Mouse (Mus musculus): Measurements from ENCODE around the gene Gipc3.

Gene Gipc3

DNA sequence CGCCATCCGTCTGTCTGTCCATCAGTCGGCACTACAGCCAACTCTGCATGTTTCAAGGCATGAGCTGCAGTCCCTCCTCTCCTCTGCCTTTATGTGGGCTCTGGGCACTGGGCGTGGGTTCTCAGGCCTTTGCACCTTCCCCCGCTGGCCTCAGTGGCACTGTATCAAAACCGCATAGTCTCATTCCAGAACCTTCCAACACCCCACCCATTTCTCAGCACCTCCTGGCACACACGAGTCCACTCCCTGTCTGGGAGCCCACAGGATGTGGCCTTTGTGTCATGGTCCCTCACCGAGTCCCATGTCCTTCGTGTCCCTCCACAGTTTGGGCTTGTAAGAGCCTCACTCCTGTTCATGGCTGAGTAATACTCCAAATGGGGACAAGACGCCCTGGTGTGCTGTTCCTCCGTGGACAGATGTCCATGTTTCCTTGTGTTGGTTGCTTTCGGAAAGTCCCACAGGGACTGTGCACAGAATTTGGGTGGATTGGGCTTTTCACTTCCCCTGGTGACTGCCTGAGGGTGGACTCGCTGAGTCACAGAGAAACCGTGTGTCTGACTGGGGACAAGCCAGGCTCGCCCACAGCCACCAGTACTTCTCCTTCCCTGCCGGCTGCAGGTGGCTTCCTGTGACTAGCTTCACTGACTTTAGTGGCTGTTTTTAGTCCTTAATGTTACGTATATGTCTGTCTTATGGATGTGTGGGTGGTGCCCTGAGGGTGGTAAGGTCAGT lies 44.5 kb downstream of the Gipc3 start:
- DNase-seq, result no peak

- DNase-seq, result no peak
Observed at GRCm38 (mm10) chr10:81297845-81298244, 45.2 kb downstream of the Gipc3 start.

- DNase-seq, result no peak
Observed at GRCm38 (mm10) chr10:81297246-81297645, 45.8 kb downstream of the Gipc3 start.

DNA sequence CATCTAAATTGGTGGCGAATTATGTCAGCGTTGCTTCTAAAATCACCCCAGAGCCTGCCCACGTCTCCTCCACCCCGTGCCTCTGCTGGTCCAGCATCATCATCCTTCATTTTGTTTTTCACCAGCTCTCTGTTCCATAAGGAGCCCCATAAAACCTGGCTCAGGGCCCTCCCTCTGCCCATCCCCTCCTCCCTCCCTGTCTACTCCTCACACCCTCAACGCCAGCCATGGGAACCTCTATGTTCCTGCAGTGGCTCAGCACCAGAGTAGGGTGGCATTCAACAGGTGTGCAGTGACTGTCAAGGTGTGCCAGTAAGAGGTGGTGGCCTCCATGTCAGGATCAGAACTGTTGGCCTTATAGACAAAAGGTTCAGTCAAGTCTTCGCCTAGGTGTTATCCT lies 47.9 kb downstream of the Gipc3 start:
- no peak for DNase-seq

GRCm38 (mm10) chr10:81294442-81294841 lies 48.6 kb downstream of the Gipc3 start:
- peak; percentile 86 for DNase-seq

- DNase-seq, result no peak
Observed at GRCm38 (mm10) chr10:81293334-81294030, 49.6 kb downstream of the Gipc3 start.

DNA sequence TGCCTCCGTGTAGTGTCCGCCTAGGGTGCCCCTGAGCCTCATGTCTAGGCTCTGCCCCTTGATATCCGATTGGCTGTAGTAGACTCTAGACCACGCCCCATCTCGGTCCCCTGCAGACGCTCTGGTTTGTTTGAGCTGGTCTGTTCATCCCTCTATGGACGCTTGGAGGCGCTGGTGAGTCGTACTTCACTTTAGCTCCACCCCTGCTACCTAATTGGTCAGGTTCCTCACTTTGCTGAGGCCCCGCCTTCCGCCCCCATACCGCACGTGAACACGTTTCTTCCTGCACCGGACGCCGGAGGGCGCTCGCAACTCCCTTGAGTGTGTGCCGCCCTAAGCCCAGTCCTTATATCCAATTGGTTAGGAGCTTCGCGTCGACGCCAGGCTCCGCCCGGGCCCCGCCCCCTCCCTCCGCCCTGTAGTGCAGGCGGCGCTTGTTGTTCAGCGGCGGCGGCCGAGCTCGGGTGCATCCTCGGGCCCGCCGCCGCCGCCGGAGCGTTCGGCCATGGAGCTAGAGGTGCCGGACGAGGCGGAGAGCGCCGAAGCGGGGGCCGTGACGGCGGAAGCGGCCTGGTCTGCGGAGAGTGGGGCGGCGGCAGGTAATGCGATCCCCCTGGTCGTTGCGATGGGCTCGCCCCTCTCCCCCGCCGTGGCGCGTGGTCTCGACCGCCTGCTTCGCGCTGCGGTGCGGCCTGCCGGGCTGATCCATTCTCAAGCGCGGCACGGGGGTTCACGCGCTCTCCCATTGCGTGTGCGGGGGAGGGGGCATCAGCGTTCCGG lies 50.3 kb downstream of the Gipc3 start, which contains the start of gene Pip5k1c:
Gene Pip5k1c, plus strand, starts transcription at position 410 of the 780 bp plus-strand sequence.
- DNase-seq, result peak; percentile 100

GRCm38 (mm10) chr10:81291511-81292104 lies 51.5 kb downstream of the Gipc3 start, which contains the start of gene Tjp3:
Gene Tjp3, minus strand, starts transcription at chr10:81291581.
- DNase-seq, result no peak

DNA sequence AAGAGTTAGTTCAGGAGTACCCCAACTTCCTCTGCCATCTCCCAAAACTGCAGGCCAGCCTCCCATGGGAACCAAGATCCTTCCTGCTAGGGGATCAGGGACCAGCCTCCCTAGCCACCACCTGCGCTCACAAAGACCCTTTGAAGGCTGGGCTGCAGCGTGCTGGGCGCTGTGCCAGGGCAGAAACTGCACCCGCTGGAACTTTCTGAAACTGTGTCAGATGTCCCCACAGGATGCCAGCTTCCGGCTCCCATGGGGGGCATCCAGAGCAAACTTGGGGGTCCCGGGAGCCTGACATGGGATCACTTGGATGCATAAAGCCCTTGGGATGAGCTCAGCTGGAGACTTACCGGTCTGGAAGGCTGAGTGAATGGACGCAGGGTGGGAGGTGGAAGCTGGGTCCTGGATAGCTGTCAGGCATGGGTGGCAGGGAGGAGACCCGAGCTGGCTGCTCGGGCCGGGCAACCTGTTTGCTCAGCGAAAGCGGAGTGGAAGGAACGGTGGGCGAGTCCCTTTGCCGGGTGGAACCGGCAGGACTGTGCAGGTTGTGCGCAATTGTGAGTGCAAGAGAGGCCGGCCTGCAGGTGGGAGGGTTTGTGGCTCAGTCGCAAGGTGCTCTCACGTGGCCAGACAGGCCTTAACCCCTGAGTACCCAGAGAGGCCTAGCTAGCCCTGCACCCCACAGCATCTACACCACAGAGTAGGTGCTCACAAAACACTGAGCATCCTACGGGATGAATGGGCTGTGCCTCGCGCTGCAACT lies 52.2 kb downstream of the Gipc3 start:
- no peak for DNase-seq

DNA sequence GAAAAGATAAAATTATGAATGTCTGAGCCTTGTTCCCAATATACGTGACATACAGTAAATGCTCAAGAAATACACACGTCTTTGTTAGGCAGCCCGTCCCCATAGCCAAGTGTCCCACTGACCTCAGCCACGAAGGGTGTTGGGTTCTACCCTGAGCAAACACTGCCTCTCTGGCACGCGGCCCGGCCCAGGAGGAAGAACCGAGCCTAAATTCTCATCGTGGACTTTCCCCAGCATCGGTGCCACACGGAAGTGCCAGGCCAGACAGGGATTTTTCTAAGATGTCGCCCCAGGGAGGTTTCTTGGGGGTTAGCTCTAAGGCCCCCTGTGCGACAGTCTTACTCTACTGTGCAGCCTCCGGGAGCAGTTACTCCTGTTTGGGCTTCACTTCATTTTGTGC lies 53.3 kb downstream of the Gipc3 start:
- no peak for DNase-seq

DNA sequence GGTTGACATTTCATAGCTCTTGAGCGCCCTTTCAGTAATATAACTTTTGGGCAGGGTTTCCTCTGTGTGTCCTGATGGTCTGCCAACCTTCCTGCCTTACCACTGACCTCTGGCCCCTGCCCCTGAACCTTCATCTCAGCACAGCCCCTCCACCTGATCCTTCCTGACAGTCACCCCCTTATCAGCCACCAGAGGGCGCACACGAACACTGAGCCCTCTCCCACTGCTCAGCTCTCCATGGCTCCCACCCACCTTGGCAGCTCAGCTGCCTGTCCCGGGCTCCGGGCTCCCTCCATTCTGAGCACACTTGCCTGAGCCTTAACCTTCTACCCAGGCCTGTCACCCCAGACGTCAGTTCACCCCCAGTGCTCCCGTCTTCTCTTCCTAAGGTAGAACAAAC lies 53.8 kb downstream of the Gipc3 start:
- DNase-seq, result peak; percentile 65

DNA sequence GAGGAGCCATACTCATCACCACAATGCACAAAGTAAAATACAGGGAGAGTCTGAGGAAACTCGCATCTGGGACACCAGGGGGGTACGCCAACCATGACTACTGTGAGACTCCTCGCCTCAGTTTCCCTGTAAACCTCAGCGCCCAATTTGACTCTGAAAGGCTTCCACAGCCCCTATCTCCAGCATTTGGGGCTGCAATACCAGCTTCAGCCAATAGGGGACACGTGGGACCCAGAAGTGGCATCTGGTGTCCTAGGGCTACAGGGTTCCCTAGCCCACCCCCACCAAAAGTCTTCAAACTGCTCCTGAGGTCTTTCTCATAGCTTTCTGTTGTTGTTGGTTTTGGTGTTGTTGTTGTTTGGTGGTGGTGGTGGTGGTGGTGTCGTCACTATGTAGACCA lies 54.5 kb downstream of the Gipc3 start:
- DNase-seq, result peak; percentile 62

DNA sequence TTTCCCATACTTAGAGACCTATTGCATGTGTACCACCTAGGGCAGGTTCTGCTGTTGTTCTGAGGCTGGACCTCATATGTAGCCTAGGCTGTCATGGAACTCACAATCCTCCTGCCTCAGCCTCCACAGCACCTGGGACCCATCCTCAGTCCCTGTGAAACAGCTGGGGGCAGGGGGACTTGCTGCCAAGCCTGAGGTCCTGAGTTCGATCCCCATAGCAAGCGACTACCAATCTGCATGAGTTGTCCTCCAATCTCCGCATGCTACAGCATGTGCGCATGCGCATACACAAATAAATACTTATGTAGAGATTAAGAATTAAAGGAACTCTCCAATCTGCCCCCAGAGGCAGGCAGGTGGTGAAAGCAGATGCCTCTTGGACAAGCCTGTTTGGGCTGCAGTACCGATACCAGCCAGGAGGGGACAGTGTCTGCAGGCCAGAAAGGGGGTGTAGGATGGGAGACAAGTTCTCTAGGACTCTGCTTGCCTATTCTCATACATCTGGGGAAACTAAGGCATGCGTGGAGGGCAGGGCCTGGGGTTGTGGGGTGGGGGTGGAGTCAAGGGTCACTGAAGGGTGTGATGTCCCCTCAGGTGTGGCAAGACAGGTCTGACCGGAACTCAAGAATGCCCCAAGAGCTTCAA lies 55.4 kb downstream of the Gipc3 start:
- peak; percentile 72 for DNase-seq

DNA sequence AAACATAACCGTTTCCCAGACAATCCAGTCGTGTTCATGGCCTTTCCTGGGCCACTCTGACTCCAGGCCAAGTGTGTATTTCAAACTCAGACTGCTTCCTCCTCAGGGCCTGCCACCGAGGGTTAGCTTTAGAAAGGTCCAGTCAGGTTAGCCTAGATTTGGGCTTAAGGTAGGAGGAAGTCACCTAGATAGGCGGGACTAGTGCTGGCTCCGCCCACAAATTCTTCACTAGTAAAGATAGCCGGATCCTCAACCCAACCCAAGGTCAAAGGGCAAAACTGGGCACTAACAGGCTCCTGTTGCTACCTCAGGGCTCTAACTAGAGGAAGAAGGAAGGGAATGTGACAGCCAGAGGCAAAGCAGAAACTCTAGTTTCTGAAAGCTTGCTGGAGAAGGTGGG lies 56.5 kb downstream of the Gipc3 start:
- no peak for DNase-seq

DNA sequence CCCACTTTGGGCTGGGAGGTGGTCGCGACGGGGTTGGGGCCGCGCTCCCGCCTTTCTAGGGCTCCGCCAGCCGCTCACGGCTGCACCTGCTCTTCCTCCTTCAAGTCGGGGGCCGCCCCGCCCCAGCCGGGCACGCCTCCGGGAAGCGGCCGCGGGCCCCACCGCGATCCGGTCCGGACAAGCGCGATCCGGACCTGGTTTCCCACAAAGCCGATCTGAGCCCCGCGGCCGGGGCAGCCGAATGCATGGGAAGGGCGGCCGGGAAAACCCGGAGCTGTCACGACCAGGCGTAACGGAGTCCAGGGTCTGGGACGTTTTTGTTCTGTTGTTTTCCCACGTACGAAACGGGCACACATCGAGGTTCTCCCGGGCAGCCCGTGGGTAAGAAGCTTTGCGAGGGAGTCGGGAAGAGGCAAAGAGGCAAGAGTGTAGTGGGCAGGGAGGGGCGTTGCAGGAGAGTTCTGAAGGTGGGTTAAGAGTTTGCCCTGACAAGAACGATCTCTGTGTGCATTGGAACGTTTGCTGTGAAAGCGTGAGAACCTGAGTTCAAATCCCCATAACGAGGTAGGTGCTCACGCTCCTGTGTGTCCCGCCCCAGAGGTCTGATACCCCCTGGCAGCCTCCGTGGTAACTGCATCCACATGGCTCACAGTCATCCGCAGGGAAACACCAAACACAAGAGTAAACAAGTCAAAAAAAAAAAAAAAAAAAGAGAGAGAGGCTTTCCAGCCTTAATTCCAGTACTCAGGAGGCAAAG lies 57.2 kb downstream of the Gipc3 start:
- peak; percentile 83 for DNase-seq
